9 mouse cellular contexts compared by ENCODE assay signal in genomic region chr12:55600503-55600994, GRCm38 (mm10). TPM values are rescaled to one million over a fixed set of nuclear protein-coding genes. Genes with fewer than 3 reads are reported as not detected.
DNase-seq lines count a peak whose midpoint lies in the region; ATAC-seq and TF ChIP-seq lines count a peak whose summit lies in the region.
"Had no signal": no experiment of that assay in that cellular context is flagged by ENCODE, and none has a peak within 500 bp of the region (broad histone marks: within the 10 kb centered on the region; RNA-seq: fewer than 3 reads in every experiment).

No protein-coding gene starts in this region.

- no peaks in the 10 kb centered on the region for H3K36me3 ChIP-seq in lung, embryonic 15.5 days
- no peaks in the 10 kb centered on the region for H3K36me3 ChIP-seq in forebrain, embryonic 12.5 days (replicated peaks)
- H3K36me3 ChIP-seq in limb, embryonic 10.5 days, result no peaks in the 10 kb centered on the region
- H3K36me3 ChIP-seq in neural tube, embryonic 15.5 days, result 0 out of 2 replicates have a peak, but pooled peaks cover 7% of the 10 kb centered on the region

- DNase-seq in lung, adult 2 months, result no peak
- DNase-seq in limb, embryonic 10.5 days (ENCODE audit: low spot score), result no peak
- no peak for DNase-seq in left cerebral cortex, adult 8-10 months (ENCODE audit: low spot score in 2 of 2)
- no peak for DNase-seq in ovary, postnatal 14 days (ENCODE audit: low spot score)
- DNase-seq in right cerebral cortex, adult 18-20 months, result no peak

- H3K9ac ChIP-seq in lung, embryonic 15.5 days, result no peak overlapping the region
- H3K9ac ChIP-seq in forebrain, embryonic 12.5 days, result peak overlapping the region; percentile 40; the same call in 1 of the 2 replicates
- H3K9ac ChIP-seq in neural tube, embryonic 15.5 days (replicated peaks), result no peak overlapping the region

- H3K4me3 ChIP-seq in lung, embryonic 15.5 days, result peak overlapping the region; percentile 43; the same call in 1 of the 2 replicates
- no peak overlapping the region for H3K4me3 ChIP-seq in lung, adult 2 months (replicated peaks; ENCODE audit: extremely low read depth, low read depth, low read length)
- peak overlapping the region; percentile 53 for H3K4me3 ChIP-seq in forebrain, embryonic 12.5 days (replicated peaks)
- peak overlapping the region; percentile 52 for H3K4me3 ChIP-seq in limb, embryonic 10.5 days
- peak overlapping the region; percentile 47 for H3K4me3 ChIP-seq in neural tube, embryonic 15.5 days (replicated peaks)

- no peak for TF ChIP-seq POLR2A in lung, adult 2 months (IDR thresholded peaks at IDR 0.05; ENCODE audit: borderline replicate concordance, extremely low read depth, low read depth, low read length)

- peaks cover 20% of the 10 kb centered on the region for H3K4me1 ChIP-seq in lung, embryonic 15.5 days
- no peaks in the 10 kb centered on the region for H3K4me1 ChIP-seq in lung, adult 2 months (ENCODE audit: control insufficient read depth, insufficient read depth, low read length)
- peaks cover 32% of the 10 kb centered on the region for H3K4me1 ChIP-seq in forebrain, embryonic 12.5 days
- peaks cover 24% of the 10 kb centered on the region for H3K4me1 ChIP-seq in limb, embryonic 10.5 days
- H3K4me1 ChIP-seq in neural tube, embryonic 15.5 days, result peaks cover 26% of the 10 kb centered on the region

- no peak overlapping the region for H3K27ac ChIP-seq in lung, embryonic 15.5 days
- no peak overlapping the region for H3K27ac ChIP-seq in forebrain, embryonic 12.5 days
- no peak overlapping the region for H3K27ac ChIP-seq in limb, embryonic 10.5 days
- no peak overlapping the region for H3K27ac ChIP-seq in neural tube, embryonic 15.5 days (replicated peaks)

- H3K27me3 ChIP-seq in lung, embryonic 15.5 days, result peaks cover 53% of the 10 kb centered on the region
- peaks cover 65% of the 10 kb centered on the region for H3K27me3 ChIP-seq in forebrain, embryonic 12.5 days
- H3K27me3 ChIP-seq in limb, embryonic 10.5 days (ENCODE audit: low read depth, poor library complexity, severe bottlenecking), result peaks cover 71% of the 10 kb centered on the region
- peaks cover 62% of the 10 kb centered on the region for H3K27me3 ChIP-seq in neural tube, embryonic 15.5 days (replicated peaks)

- peak overlapping the region; percentile 84 for H3K4me2 ChIP-seq in lung, embryonic 15.5 days
- H3K4me2 ChIP-seq in forebrain, embryonic 12.5 days, result peak overlapping the region; percentile 93
- H3K4me2 ChIP-seq in neural tube, embryonic 15.5 days, result peak overlapping the region; percentile 88

- no peaks in the 10 kb centered on the region for H3K9me3 ChIP-seq in lung, embryonic 15.5 days
- no peaks in the 10 kb centered on the region for H3K9me3 ChIP-seq in forebrain, embryonic 12.5 days
- no peaks in the 10 kb centered on the region for H3K9me3 ChIP-seq in limb, embryonic 10.5 days (replicated peaks)
- no peaks in the 10 kb centered on the region for H3K9me3 ChIP-seq in neural tube, embryonic 15.5 days (replicated peaks)

- no peak for TF ChIP-seq CTCF in lung, adult 2 months (IDR thresholded peaks at IDR 0.05; ENCODE audit: insufficient read depth, low read length)

- ATAC-seq in lung, embryonic 15.5 days (ENCODE audit: borderline replicate concordance, extremely low read depth, low FRiP score, low TSS enrichment), result peak; percentile 27; the same call in 1 of the 2 replicates
- ATAC-seq in forebrain, embryonic 12.5 days (ENCODE audit: low FRiP score), result peak; percentile 10; the same call in 1 of the 2 replicates
- ATAC-seq in neural tube, embryonic 15.5 days (ENCODE audit: low FRiP score), result no peak

- WGBS in lung, embryonic 15.5 days, result 4% methylated on average over 42 of the region's 42 CpGs
- 6% methylated on average over 42 of the region's 42 CpGs for WGBS in lung, adult 2 months
- whole genome bisulfite sequencing in forebrain, embryonic 12.5 days, result 3% methylated on average over 42 of the region's 42 CpGs
- WGBS in limb, embryonic 10.5 days, result 2% methylated on average over 42 of the region's 42 CpGs
- WGBS in neural tube, embryonic 15.5 days, result 6% methylated on average over 42 of the region's 42 CpGs

RNA-seq across cellular contexts. Expression of gene Insm2, which starts 1.3 kb away (rescaled TPM):
- 0.39 TPM in 1 of 2 replicates, not detected in the other for polyA plus RNA-seq in lung, embryonic 15.5 days (2015; fragmentation: Nextera tagmentation; extraction: Ambion mirVana)
- not detected in 2 replicates for polyA plus RNA-seq in lung, adult 2 months (2012; rRNA removed)
- polyA plus RNA-seq in forebrain, embryonic 12.5 days (2016; fragmentation: Nextera tagmentation; extraction: Ambion mirVana), result 2.1 and 2.3 TPM in 2 replicates
- polyA plus RNA-seq in limb, embryonic 10.5 days (2016; fragmentation: Nextera tagmentation; extraction: Ambion mirVana), result 0.05 TPM in 1 of 2 replicates, not detected in the other
- polyA plus RNA-seq in neural tube, embryonic 15.5 days (2015; fragmentation: Nextera tagmentation; extraction: Ambion mirVana), result 0.45 and 1.1 TPM in 2 replicates
- under 1 TPM; 0.21 to 0.46 (median 0.24) TPM for total RNA-seq in left cerebral cortex, adult 8-10 months (2022)
- total RNA-seq: hematopoietic stem cell, adult 5-6 weeks had no signal

RNA-seq across cellular contexts. Expression of gene Aldoart2, which starts 35.5 kb away (rescaled TPM):
- not detected in 2 replicates for polyA plus RNA-seq in lung, embryonic 15.5 days (2015; fragmentation: Nextera tagmentation; extraction: Ambion mirVana)
- polyA plus RNA-seq in lung, adult 2 months (2012; rRNA removed), result not detected in 2 replicates
- polyA plus RNA-seq in forebrain, embryonic 12.5 days (2016; fragmentation: Nextera tagmentation; extraction: Ambion mirVana), result not detected in 2 replicates
- polyA plus RNA-seq in limb, embryonic 10.5 days (2016; fragmentation: Nextera tagmentation; extraction: Ambion mirVana), result not detected in 2 replicates
- 0.09 and 0.14 TPM in 2 replicates for polyA plus RNA-seq in neural tube, embryonic 15.5 days (2015; fragmentation: Nextera tagmentation; extraction: Ambion mirVana)
- total RNA-seq in left cerebral cortex, adult 8-10 months (2022), result not detected
- total RNA-seq: hematopoietic stem cell, adult 5-6 weeks had no signal
